Mouse (Mus musculus) heart, embryonic 11.5 days (tissue): ENCODE measurements around the gene Tmem169. TPM values are rescaled to one million over a fixed set of nuclear protein-coding genes. Genes with fewer than 3 reads are reported as not detected.
"Not testable (repeated sequence)": the region's sequence is repeated elsewhere in the genome, so short reads cannot be mapped to it uniquely, and the experiment has no call there.

Experiments
- ATAC-seq: fragments of 200-750 bp; cut with Nextera tagmentation; replicated peaks from 2 replicates; pipeline ENCODE4 v1.8.0; 2017; ENCODE audit warnings: moderate library complexity; ENCODE audit not compliant: insufficient number of reproducible peaks, low FRiP score, low TSS enrichment
- H3K27ac ChIP-seq: fragments of 300-500 bp; sonication (generic); 2 replicates; pipeline ENCODE4 v1.5.1; 2014; ENCODE audit warnings: mild to moderate bottlenecking, low read depth, low read length
- H3K27me3 ChIP-seq: fragments of 300-500 bp; sonication (generic); 2 replicates; pipeline ENCODE4 v1.6.1; 2014; ENCODE audit warnings: mild to moderate bottlenecking, low read length, mixed read lengths; ENCODE audit not compliant: control insufficient read depth, insufficient read depth
- H3K36me3 ChIP-seq: fragments of 300-500 bp; sonication (generic); 2 replicates; pipeline ENCODE4 v1.6.1; 2014; ENCODE audit warnings: mild to moderate bottlenecking, low read length, moderate library complexity, mixed read lengths; ENCODE audit not compliant: control insufficient read depth, insufficient read depth
- H3K4me1 ChIP-seq: fragments of 300-500 bp; sonication (generic); 2 replicates; pipeline ENCODE4 v1.6.1; 2014; ENCODE audit warnings: low read length; ENCODE audit not compliant: control insufficient read depth, insufficient read depth
- H3K4me2 ChIP-seq: fragments of 300-500 bp; sonication (generic); 2 replicates; pipeline ENCODE4 v1.6.1; 2014; ENCODE audit warnings: mild to moderate bottlenecking, moderate library complexity
- H3K4me3 ChIP-seq: fragments of 300-500 bp; sonication (generic); 2 replicates; pipeline ENCODE4 v1.5.1; 2014; ENCODE audit warnings: low read depth, low read length
- H3K9ac ChIP-seq: fragments of 300-500 bp; sonication (generic); 2 replicates; pipeline ENCODE4 v1.6.1; 2014; ENCODE audit warnings: mild to moderate bottlenecking, low read depth, low read length, moderate library complexity
- H3K9me3 ChIP-seq: fragments of 300-500 bp; sonication (generic); replicated peaks from 2 replicates; pipeline ENCODE4 v1.6.1; 2016; ENCODE audit warnings: low read length; ENCODE audit not compliant: control insufficient read depth
- WGBS: fragments of 180-500 bp; shearing (Covaris S2); extraction: QIAGEN DNeasy Blood & Tissue Kit; methylation state at CpG from one replicate; pipeline ENCODE4 v1.1.7; 2014; ENCODE audit not compliant: insufficient replicate concordance; 5-methylcytosine and 5-hydroxymethylcytosine counted together
- polyA plus RNA-seq: library from polyadenylated mRNA; unstranded; fragments of >200 nt; fragmentation: Nextera tagmentation; extraction: Ambion mirVana; gene quantifications from 2 replicates; pipeline ENCODE4 v1.2.1, GENCODE M21; 2014

Gene Tmem169
- 0.41 and 0.74 TPM in 2 replicates for polyA plus RNA-seq

DNA sequence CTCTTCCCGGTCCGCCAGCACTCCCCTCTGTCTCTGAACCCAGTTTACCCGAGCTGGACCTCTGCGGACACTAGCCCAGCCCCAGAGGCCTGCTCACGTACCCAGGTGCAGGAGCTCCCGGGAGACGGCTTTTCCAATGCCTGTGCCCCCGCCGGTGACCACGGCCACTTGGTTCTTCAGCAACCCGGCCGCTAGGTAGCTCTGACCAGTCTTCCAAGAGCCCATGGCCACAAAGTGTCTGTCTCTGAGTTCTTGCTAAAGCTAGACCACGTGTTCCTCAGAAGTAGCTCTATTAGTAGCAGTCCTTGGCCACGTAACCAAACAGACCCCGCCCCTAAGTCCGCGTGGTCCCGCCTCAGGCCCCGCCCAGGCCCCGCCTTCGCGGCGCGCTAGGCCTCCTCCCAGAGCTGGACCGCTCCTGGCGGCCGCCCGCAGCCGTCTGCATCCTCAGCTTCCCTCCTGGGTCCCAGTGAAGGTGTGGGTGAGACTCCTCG is at the start of gene Tmem169, which contains the start of gene Pecr:
Tmem169 (plus strand) TSS at position 378 of the 494 bp plus-strand sequence.
Pecr (minus strand) TSS at position 323 of the 494 bp plus-strand sequence.
- H3K4me1 ChIP-seq = no peaks in the 10 kb centered on the region
- H3K4me2 ChIP-seq = peak within 1 kb of the TSS; percentile 85
- ATAC-seq = peak; percentile 99
- under 1% methylated on average over 30 of the region's 30 CpGs for WGBS
- peak within 1 kb of the TSS; percentile 82 for H3K9ac ChIP-seq
- no peaks in the 10 kb centered on the region for H3K36me3 ChIP-seq
- peak within 1 kb of the TSS; percentile 54; the same call in 1 of the 2 replicates for H3K27ac ChIP-seq
- no peaks in the 10 kb centered on the region for H3K9me3 ChIP-seq
- H3K27me3 ChIP-seq = peaks cover 2% of the 10 kb centered on the region; the same call in 1 of the 2 replicates
- H3K4me3 ChIP-seq = peak within 1 kb of the TSS; percentile 59

DNA sequence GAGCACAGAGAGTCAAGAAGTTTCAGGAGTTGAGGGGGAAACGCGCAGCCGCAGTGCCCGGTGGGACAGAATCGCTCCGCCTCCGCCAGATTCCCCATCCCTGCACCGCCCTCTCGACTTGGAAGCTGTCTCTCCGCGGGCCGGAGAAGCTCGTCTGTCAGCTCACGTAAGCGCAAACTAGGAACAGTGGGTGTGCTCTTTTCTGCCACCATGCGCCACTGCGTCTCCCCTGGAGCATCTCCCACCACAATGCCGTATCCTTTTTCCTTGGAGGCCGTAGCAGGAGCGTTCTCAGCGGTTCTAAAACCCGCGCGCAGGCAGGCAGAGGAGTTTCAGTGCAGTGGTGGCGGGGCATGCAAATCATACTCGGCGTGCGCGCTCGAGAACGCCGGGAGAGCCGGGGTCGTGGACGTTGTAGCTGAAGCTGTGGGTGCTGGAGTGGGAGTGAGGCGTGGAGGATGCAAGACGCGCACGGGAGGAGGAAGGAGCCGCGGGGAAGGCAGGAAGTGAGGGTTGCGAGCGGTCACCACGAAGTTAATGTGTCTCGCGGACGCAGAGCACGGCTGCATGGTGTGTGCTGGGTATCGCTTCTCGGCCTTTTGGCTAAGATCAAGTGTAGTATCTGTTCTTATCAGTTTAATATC is 47.7 kb upstream of the Tmem169 start:
- not testable (repeated sequence) for H3K27me3 ChIP-seq, H3K4me1 ChIP-seq, H3K9me3 ChIP-seq, H3K36me3 ChIP-seq
- Histone ChIP-seq H3K4me3 (peak overlapping the region; percentile 54), H3K27ac (peak overlapping the region; percentile 72), H3K9ac (peak overlapping the region; percentile 71), H3K4me2 (peak overlapping the region; percentile 65)
- ATAC-seq = peak; percentile 73
- WGBS = 0% methylated on average over 35 of the region's 50 CpGs

- H3K4me3 ChIP-seq = no peak overlapping the region
- no peaks in the 10 kb centered on the region for H3K9me3 ChIP-seq
- no peaks in the 10 kb centered on the region for H3K27me3 ChIP-seq
- no peak overlapping the region for H3K27ac ChIP-seq
- WGBS = 7% methylated on average over 11 of the region's 13 CpGs
- H3K9ac ChIP-seq = no peak overlapping the region
- H3K4me1 ChIP-seq = no peaks in the 10 kb centered on the region
- H3K4me2 ChIP-seq = peak overlapping the region; percentile 34
- no peaks in the 10 kb centered on the region for H3K36me3 ChIP-seq
- no peak for ATAC-seq
These were observed 47.0 kb upstream of the Tmem169 start for GRCm38 (mm10) chr1:72237007-72237775.

- Histone ChIP-seq H3K4me2 (no peak overlapping the region), H3K27me3 (no peaks in the 10 kb centered on the region), H3K4me3 (no peak overlapping the region), H3K4me1 (no peaks in the 10 kb centered on the region), H3K36me3 (no peaks in the 10 kb centered on the region), H3K27ac (no peak overlapping the region), H3K9ac (no peak overlapping the region), H3K9me3 (no peaks in the 10 kb centered on the region)
- no peak for ATAC-seq
- WGBS = 59% methylated on average over 10 of the region's 10 CpGs
These were observed 46.1 kb upstream of the Tmem169 start for GRCm38 (mm10) chr1:72238016-72238580.

DNA sequence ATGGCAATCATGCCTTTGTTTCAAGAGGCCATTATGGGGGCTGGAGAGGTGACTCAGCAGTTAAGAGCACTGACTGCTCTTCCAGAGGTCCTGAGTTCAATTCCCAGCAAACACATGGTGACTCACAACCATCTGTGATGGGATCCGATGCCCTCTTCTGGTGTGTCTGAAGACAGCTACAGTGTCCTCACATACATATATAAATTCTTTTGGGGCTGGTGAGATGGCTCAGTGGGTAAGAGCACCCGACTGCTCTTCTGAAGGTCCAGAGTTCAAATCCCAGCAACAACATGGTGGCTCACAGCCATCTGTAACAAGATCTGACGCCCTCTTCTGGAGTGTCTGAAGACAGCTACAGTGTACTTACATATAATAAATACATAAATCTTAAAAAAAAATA is 45.1 kb upstream of the Tmem169 start:
- H3K9me3 ChIP-seq, H3K4me3 ChIP-seq, H3K27me3 ChIP-seq, ATAC-seq, H3K36me3 ChIP-seq, H3K4me1 ChIP-seq, H3K27ac ChIP-seq, H3K4me2 ChIP-seq, H3K9ac ChIP-seq: not testable (repeated sequence)
- 77% methylated on average over 3 of the region's 3 CpGs for WGBS

GRCm38 (mm10) chr1:72242581-72243143 is 41.5 kb upstream of the Tmem169 start:
- H3K4me3 ChIP-seq = no peak overlapping the region
- no peaks in the 10 kb centered on the region for H3K36me3 ChIP-seq
- no peak for ATAC-seq
- H3K9me3 ChIP-seq = no peaks in the 10 kb centered on the region
- no peaks in the 10 kb centered on the region for H3K4me1 ChIP-seq
- H3K27ac ChIP-seq = no peak overlapping the region
- H3K4me2 ChIP-seq = no peak overlapping the region
- no peaks in the 10 kb centered on the region for H3K27me3 ChIP-seq
- H3K9ac ChIP-seq = no peak overlapping the region
- 82% methylated on average over 5 of the region's 5 CpGs for WGBS

DNA sequence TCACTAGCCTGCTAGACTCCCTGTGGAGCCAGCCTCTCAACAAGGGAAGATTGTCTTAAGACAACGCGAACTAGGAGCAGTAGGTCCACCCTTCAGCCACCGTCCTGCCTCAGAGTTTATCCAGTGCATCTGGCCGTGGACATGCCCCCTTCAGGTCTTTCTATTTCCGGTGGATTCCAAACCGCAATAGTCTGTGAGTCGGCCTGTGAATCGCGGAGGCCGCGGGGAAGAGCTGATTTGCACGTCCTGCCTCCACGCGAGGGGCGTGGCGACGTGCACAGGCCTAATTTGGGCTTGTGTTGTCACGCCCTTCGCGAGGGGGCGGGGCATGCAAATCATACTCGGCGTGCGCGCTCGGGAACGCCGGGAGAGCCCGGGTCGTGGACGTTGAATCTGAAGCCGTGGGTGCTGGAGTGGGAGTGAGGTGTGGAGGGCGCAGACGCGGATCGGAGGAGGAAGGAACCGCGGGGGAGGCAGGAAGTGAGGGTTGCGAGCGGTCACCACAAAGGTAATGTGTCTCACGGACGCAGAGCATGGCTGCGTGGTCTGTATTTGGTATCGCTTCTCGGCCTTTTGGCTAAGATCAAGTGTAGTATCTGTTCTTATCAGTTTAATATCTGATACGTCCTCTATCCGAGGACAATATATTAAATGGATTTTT is 40.4 kb upstream of the Tmem169 start:
- H3K27ac ChIP-seq = peak overlapping the region; percentile 98
- no peaks in the 10 kb centered on the region for H3K4me1 ChIP-seq
- ATAC-seq = peak; percentile 94
- under 1% methylated on average over 45 of the region's 47 CpGs for WGBS
- no peaks in the 10 kb centered on the region for H3K27me3 ChIP-seq
- H3K9me3 ChIP-seq = no peaks in the 10 kb centered on the region
- peak overlapping the region; percentile 95 for H3K9ac ChIP-seq
- H3K4me2 ChIP-seq = peak overlapping the region; percentile 72
- peak overlapping the region; percentile 44 for H3K4me3 ChIP-seq
- no peaks in the 10 kb centered on the region for H3K36me3 ChIP-seq
